Mouse (Mus musculus) kidney, adult 9 months (tissue): ENCODE data around the gene Clec16a.

Source experiments
- DNase-seq: peaks from one replicate; pipeline ENCODE4 v3.0.0; 2022

Gene Clec16a

GRCm38 (mm10) chr16:10790702-10791101 lies 245.6 kb downstream of the Clec16a start, which contains the start of gene Prm3:
Gene Prm3, minus strand, starts transcription at chr16:10790914.
- DNase-seq = no peak
